Mouse (Mus musculus) ES-Bruce4 (cell line): Measurements from ENCODE around the gene Rnls.

Experiments
- CTCF ChIP-seq: IDR thresholded peaks from one replicate; pipeline ENCODE4 v1.8.1; 2011; ENCODE audit warnings: low read depth, low read length
- POLR2A ChIP-seq: IDR thresholded peaks from one replicate; pipeline ENCODE4 v1.8.1; 2011; ENCODE audit warnings: low read length; ENCODE audit not compliant: insufficient read depth

GRCm38 (mm10) chr19:33088868-33089267 lies 303.2 kb downstream of the Rnls start:
- TF ChIP-seq CTCF (no peak), POLR2A (no peak)
